Mouse (Mus musculus) intestine, postnatal 0 days (tissue): ENCODE measurements around the gene Sirt1. TPM values are rescaled to one million over a fixed set of nuclear protein-coding genes. Genes with fewer than 3 reads are reported as not detected.
"Not testable (repeated sequence)": the region's sequence is repeated elsewhere in the genome, so short reads cannot be mapped to it uniquely, and the experiment has no call there.

Experiments
- ATAC-seq: fragments of 200-750 bp; cut with Nextera tagmentation; 2 replicates; pipeline ENCODE4 v1.8.0; 2017; ENCODE audit warnings: mild to moderate bottlenecking, moderate TSS enrichment, moderate library complexity
- H3K27ac ChIP-seq: fragments of 300-500 bp; sonication (generic); 2 replicates; pipeline ENCODE4 v1.5.1; 2014; ENCODE audit warnings: mild to moderate bottlenecking, low read depth, low read length, moderate library complexity
- H3K27me3 ChIP-seq: fragments of 300-500 bp; sonication (generic); replicated peaks from 2 replicates; pipeline ENCODE4 v1.6.1; 2014; ENCODE audit warnings: low read length, mixed read lengths; ENCODE audit not compliant: control insufficient read depth, insufficient read depth
- H3K36me3 ChIP-seq: fragments of 300-500 bp; sonication (generic); 2 replicates; pipeline ENCODE4 v1.6.1; 2014; ENCODE audit warnings: mild to moderate bottlenecking, moderate library complexity; ENCODE audit not compliant: control insufficient read depth, insufficient read depth
- H3K4me1 ChIP-seq: fragments of 300-500 bp; sonication (generic); replicated peaks from 2 replicates; pipeline ENCODE4 v1.6.1; 2014; ENCODE audit warnings: antibody characterized with exemption, low read length, mixed read lengths; ENCODE audit not compliant: control insufficient read depth, insufficient read depth
- H3K4me2 ChIP-seq: fragments of 300-500 bp; sonication (generic); replicated peaks from 2 replicates; pipeline ENCODE4 v1.6.1; 2014; ENCODE audit warnings: low read depth, mild to moderate bottlenecking, moderate library complexity
- H3K4me3 ChIP-seq: fragments of 300-500 bp; sonication (generic); 2 replicates; pipeline ENCODE4 v1.5.1; 2014; ENCODE audit warnings: low read depth, low read length
- H3K9ac ChIP-seq: fragments of 300-500 bp; sonication (generic); 2 replicates; pipeline ENCODE4 v1.6.1; 2014; ENCODE audit warnings: mild to moderate bottlenecking, low read depth, low read length
- H3K9me3 ChIP-seq: fragments of 300-500 bp; sonication (generic); 2 replicates; pipeline ENCODE4 v1.6.1; 2016; ENCODE audit warnings: mixed run types; ENCODE audit not compliant: control insufficient read depth
- CTCF ChIP-seq: sonication (generic); IDR thresholded peaks from 2 replicates; pipeline ENCODE4 v1.5.1; 2016; ENCODE audit warnings: low read depth, mild to moderate bottlenecking, control low read depth, antibody characterized with exemption, moderate library complexity
- WGBS: fragments of 180-500 bp; shearing (Covaris S2); extraction: QIAGEN DNeasy Blood & Tissue Kit; methylation state at CpG from one replicate; pipeline ENCODE4 v1.1.7; 2014; 5-methylcytosine and 5-hydroxymethylcytosine counted together
- polyA plus RNA-seq: library from polyadenylated mRNA; unstranded; fragments of >200 nt; fragmentation: Nextera tagmentation; extraction: Ambion mirVana; gene quantifications from 2 replicates; pipeline ENCODE4 v1.2.1, GENCODE M21; 2015

The Sirt1 gene
- polyA plus RNA-seq, 1 experiment from 2014 or later: 3.9 TPM

DNA sequence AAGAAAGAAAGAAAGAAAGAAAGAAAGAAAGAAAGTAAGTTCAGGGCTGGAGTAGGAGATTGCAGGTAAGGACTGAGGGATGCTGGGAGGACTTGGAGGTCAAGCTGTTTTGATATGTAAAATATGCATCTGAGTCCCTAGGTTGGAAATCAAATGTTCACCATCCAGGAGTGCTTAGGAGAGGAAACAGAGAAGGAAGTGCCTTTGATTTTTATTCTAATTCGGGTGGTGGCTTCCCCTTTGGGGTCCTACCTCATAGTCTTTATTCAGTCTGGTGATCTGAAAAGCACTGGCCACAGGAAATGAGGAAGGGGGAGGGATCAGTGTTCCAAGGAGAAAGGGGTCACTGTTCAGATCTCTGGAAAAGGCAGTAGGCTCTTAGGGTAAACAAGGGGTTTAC, 21.0 kb downstream of the Sirt1 start:
- Histone ChIP-seq H3K9me3 (no peaks in the 10 kb centered on the region), H3K4me3 (no peak overlapping the region), H3K4me2 (no peak overlapping the region), H3K4me1 (no peaks in the 10 kb centered on the region), H3K27me3 (no peaks in the 10 kb centered on the region), H3K27ac (no peak overlapping the region), H3K9ac (no peak overlapping the region), H3K36me3 (no peaks in the 10 kb centered on the region)
- no peak for ATAC-seq
- WGBS: 45% methylated on average over 1 of the region's 1 CpGs
- no peak for TF ChIP-seq CTCF

GRCm38 (mm10) chr10:63352111-63352510, 29.4 kb downstream of the Sirt1 start:
- WGBS: 86% methylated on average over 5 of the region's 5 CpGs
- no peak overlapping the region for H3K4me3 ChIP-seq
- H3K27me3 ChIP-seq: no peaks in the 10 kb centered on the region
- H3K9me3 ChIP-seq: no peaks in the 10 kb centered on the region
- H3K9ac ChIP-seq: no peak overlapping the region
- ATAC-seq: no peak
- TF ChIP-seq CTCF: no peak
- no peaks in the 10 kb centered on the region for H3K4me1 ChIP-seq
- no peaks in the 10 kb centered on the region for H3K36me3 ChIP-seq
- no peak overlapping the region for H3K4me2 ChIP-seq
- H3K27ac ChIP-seq: no peak overlapping the region

GRCm38 (mm10) chr10:63351099-63351498, 30.4 kb downstream of the Sirt1 start:
- H3K27ac ChIP-seq, H3K4me1 ChIP-seq, ATAC-seq, H3K9me3 ChIP-seq, H3K27me3 ChIP-seq, H3K4me3 ChIP-seq, H3K9ac ChIP-seq, H3K36me3 ChIP-seq, H3K4me2 ChIP-seq: not testable (repeated sequence)
- 81% methylated on average over 7 of the region's 7 CpGs for WGBS

DNA sequence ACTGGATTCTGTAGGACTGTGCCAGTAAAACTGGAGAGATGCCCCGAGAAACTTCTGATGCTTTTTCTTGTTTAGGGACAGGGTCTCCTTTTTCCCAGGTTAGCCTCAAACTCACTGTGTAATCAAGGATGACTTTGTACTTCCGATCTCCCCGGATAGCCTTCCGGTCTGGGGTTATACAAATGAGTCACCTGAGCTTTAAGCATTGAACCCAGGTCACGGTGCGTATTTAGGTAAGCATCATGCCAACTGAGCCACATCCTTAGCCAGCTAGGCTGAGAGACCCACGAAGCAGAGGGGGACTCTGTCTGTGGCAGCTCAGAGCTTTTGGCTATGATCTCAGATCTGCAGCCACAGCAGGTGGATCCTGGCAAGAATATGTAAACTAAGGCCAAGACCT, 30.8 kb downstream of the Sirt1 start:
- no peaks in the 10 kb centered on the region for H3K9me3 ChIP-seq
- no peaks in the 10 kb centered on the region for H3K36me3 ChIP-seq
- no peak overlapping the region for H3K27ac ChIP-seq
- ATAC-seq: no peak
- H3K9ac ChIP-seq: no peak overlapping the region
- no peaks in the 10 kb centered on the region for H3K4me1 ChIP-seq
- 87% methylated on average over 7 of the region's 7 CpGs for WGBS
- TF ChIP-seq CTCF: no peak
- H3K4me2 ChIP-seq: no peak overlapping the region
- no peaks in the 10 kb centered on the region for H3K27me3 ChIP-seq
- no peak overlapping the region for H3K4me3 ChIP-seq

DNA sequence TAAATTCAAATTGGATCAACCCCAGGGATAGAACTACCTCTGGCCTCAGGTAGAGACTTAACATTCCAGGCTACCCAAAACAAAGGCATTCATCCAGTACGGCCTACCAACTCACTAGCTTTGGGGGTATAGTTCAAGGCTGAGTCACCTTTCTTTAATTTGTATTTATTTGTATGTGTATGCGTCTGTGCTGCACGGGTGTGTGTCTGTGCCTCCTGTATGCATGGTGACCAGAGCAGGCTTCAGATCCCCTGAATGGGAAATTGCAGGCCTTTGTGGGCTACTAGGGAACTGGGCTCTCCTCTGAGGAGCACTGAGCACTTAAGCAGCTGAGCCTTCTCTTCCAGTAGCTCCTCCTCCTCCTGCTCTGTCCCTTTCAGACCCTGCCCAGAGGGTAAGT, 33.2 kb downstream of the Sirt1 start:
- Histone ChIP-seq H3K27ac (no peak overlapping the region), H3K4me3 (no peak overlapping the region), H3K27me3 (no peaks in the 10 kb centered on the region), H3K36me3 (no peaks in the 10 kb centered on the region), H3K9me3 (no peaks in the 10 kb centered on the region; the same call in 1 of the 2 replicates), H3K4me1 (no peaks in the 10 kb centered on the region), H3K9ac (no peak overlapping the region), H3K4me2 (no peak overlapping the region)
- no peak for TF ChIP-seq CTCF
- 70% methylated on average over 3 of the region's 3 CpGs for WGBS
- no peak for ATAC-seq

GRCm38 (mm10) chr10:63344751-63345150, 36.8 kb downstream of the Sirt1 start:
- no peak for ATAC-seq
- Histone ChIP-seq H3K4me3 (no peak overlapping the region), H3K9me3 (no peaks in the 10 kb centered on the region; the same call in 1 of the 2 replicates), H3K27ac (no peak overlapping the region), H3K36me3 (no peaks in the 10 kb centered on the region), H3K4me1 (no peaks in the 10 kb centered on the region), H3K9ac (no peak overlapping the region), H3K4me2 (no peak overlapping the region), H3K27me3 (no peaks in the 10 kb centered on the region)
- no peak for TF ChIP-seq CTCF
- 87% methylated on average over 3 of the region's 3 CpGs for WGBS

DNA sequence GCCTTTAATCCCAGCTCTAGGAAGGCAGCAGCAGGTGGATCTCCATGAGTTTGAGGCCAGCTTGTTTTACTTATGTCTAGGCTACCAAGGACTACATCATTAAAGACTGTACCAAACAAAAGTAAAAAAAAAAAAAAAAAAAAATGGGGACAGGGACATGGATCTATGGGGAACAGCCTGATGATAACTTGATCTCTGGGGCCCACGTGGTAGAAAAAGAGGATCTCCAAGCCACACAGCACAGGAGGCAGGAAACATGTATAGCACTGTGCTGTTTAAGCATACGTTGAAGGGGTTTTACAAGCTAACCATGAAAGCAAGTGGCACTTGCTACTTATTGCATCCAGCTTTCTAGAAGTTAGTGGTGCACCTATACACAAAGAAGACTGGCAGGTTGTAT, 40.2 kb downstream of the Sirt1 start:
- no peaks in the 10 kb centered on the region for H3K36me3 ChIP-seq
- H3K27me3 ChIP-seq: no peaks in the 10 kb centered on the region
- H3K27ac ChIP-seq: no peak overlapping the region
- H3K4me3 ChIP-seq: no peak overlapping the region
- no peak overlapping the region for H3K4me2 ChIP-seq
- no peak for TF ChIP-seq CTCF
- ATAC-seq: no peak
- WGBS: 93% methylated on average over 2 of the region's 2 CpGs
- H3K4me1 ChIP-seq: peaks cover 2% of the 10 kb centered on the region; the same call in 1 of the 2 replicates
- no peaks in the 10 kb centered on the region; the same call in 1 of the 2 replicates for H3K9me3 ChIP-seq
- H3K9ac ChIP-seq: no peak overlapping the region
